Mouse (Mus musculus) ES-E14 (cell line): ENCODE data around the gene Chrm2. TPM values are rescaled to one million over a fixed set of nuclear protein-coding genes. Genes with fewer than 3 reads are reported as not detected.

Source experiments
- DNase-seq: peaks from one replicate; pipeline ENCODE4 v3.0.0-alpha.2; 2013; ENCODE audit warnings: low read depth, low spot score
- H3K27ac ChIP-seq: 2 replicates; pipeline ENCODE4 v1.5.1; 2012; ENCODE audit warnings: low read depth, mild to moderate bottlenecking, low read length, moderate library complexity, mixed read lengths; ENCODE audit not compliant: poor library complexity, insufficient read depth, severe bottlenecking
- H3K36me3 ChIP-seq: 2 replicates; pipeline ENCODE4 v1.6.1; 2012; ENCODE audit warnings: mild to moderate bottlenecking, low read length, moderate library complexity, mixed read lengths; ENCODE audit not compliant: control insufficient read depth, poor library complexity, insufficient read depth, severe bottlenecking
- H3K4me1 ChIP-seq, 2 experiments: fragments of 150-350 bp in 1 of 2; sonication (generic) in 1 of 2; 2 replicates each; pipeline ENCODE4 v1.6.1; 2012; ENCODE audit warnings: low read length in 2 of 2, mild to moderate bottlenecking in 1 of 2, mixed read lengths in 1 of 2; ENCODE audit not compliant: control insufficient read depth in 2 of 2, insufficient read depth in 2 of 2, poor library complexity in 1 of 2
- H3K4me3 ChIP-seq, 2 experiments: fragments of 150-350 bp in 1 of 2; sonication (generic) in 1 of 2; 2 replicates each; pipeline ENCODE4 v1.5.1; 2012; ENCODE audit warnings: low read length in 2 of 2, low read depth in 1 of 2, mild to moderate bottlenecking in 1 of 2, mixed read lengths in 1 of 2; ENCODE audit not compliant: insufficient read depth in 1 of 2, poor library complexity in 1 of 2, severe bottlenecking in 1 of 2
- H3K9ac ChIP-seq: 2 replicates; pipeline ENCODE4 v1.6.1; 2012; ENCODE audit warnings: low read depth, mild to moderate bottlenecking, low read length, mixed read lengths; ENCODE audit not compliant: poor library complexity, insufficient read depth, severe bottlenecking
- H3K9me3 ChIP-seq: fragments of 150-350 bp; sonication (generic); 2 replicates; pipeline ENCODE4 v1.6.1; 2012; ENCODE audit warnings: low read depth, mild to moderate bottlenecking, low read length; ENCODE audit not compliant: control insufficient read depth, insufficient read depth
- CHD2 ChIP-seq: IDR thresholded peaks from 2 replicates; pipeline ENCODE4 v1.6.1; 2014; ENCODE audit warnings: mild to moderate bottlenecking, low read depth, low read length, inconsistent platforms
- HCFC1 ChIP-seq: IDR thresholded peaks from 2 replicates; pipeline ENCODE4 v1.6.1; 2012; ENCODE audit warnings: low read length, inconsistent platforms, borderline replicate concordance; ENCODE audit not compliant: insufficient read depth
- MAFK ChIP-seq: IDR thresholded peaks from 2 replicates; pipeline ENCODE4 v1.6.1; 2014; ENCODE audit warnings: mild to moderate bottlenecking, low read depth, low read length, inconsistent platforms; ENCODE audit not compliant: insufficient read depth
- ZC3H11A ChIP-seq: IDR thresholded peaks from 2 replicates; pipeline ENCODE4 v1.6.1; 2012; ENCODE audit warnings: low read depth, mild to moderate bottlenecking, inconsistent platforms, low read length, borderline replicate concordance
- ZNF384 ChIP-seq: IDR thresholded peaks from 2 replicates; pipeline ENCODE4 v1.6.1; 2012; ENCODE audit warnings: low read depth, low read length, inconsistent platforms
- in situ Hi-C, 2 experiments: fragments of 600-800 bp; cut with MboI; formaldehyde crosslinking; loops; one replicate each; pipeline ENCODE4 v1.15.1; 2025; ENCODE audit warnings: low sequenced_read_pairs in 2 of 2, inconsistent platforms in 1 of 2; ENCODE audit not compliant: unreplicated experiment in 2 of 2
- total RNA-seq: library from RNA; depleted of rRNA; stranded (reverse); fragments of 300-350 nt; gene quantifications from 2 replicates; pipeline ENCODE4 v1.2.3, GENCODE M21; 2012; rRNA removed

The Chrm2 gene
- total RNA-seq, result not detected in 2 replicates

GRCm38 (mm10) chr6:36387612-36388400 is at the start of gene Chrm2:
Gene Chrm2 (plus strand): TSS chr6:36388084.
- no peaks in the 10 kb centered on the region; a peak in 1 of 4 replicates for H3K4me1 ChIP-seq
- no peak for DNase-seq
- H3K9me3 ChIP-seq, result no peaks in the 10 kb centered on the region
- H3K4me3 ChIP-seq, result peak within 1 kb of the TSS; percentile 3 to 33
- no peak within 1 kb of the TSS for H3K27ac ChIP-seq
- peak within 1 kb of the TSS; percentile 5; the same call in 1 of the 2 replicates for H3K9ac ChIP-seq
- in situ Hi-C loops, result loop anchor here in 1 of 2 experiments (25.0 kb wide), 1 partner anchor 1001 kb away; no protein-coding TSS in a partner anchor
- no peaks in the 10 kb centered on the region for H3K36me3 ChIP-seq
- TF ChIP-seq ZNF384 (no peak), HCFC1 (no peak), MAFK (no peak), ZC3H11A (no peak), CHD2 (no peak)

- in situ Hi-C loops, result no loop called here
- Histone ChIP-seq H3K4me3 (no peak overlapping the region), H3K36me3 (no peaks in the 10 kb centered on the region), H3K9me3 (no peaks in the 10 kb centered on the region), H3K4me1 (no peaks in the 10 kb centered on the region), H3K27ac (no peak overlapping the region), H3K9ac (no peak overlapping the region)
- no peak for DNase-seq
- TF ChIP-seq HCFC1 (no peak), MAFK (no peak), ZC3H11A (no peak), CHD2 (no peak), ZNF384 (no peak)
Observed at GRCm38 (mm10) chr6:36373983-36374382, 13.9 kb upstream of the Chrm2 start.

- DNase-seq, result no peak
- Histone ChIP-seq H3K4me1 (no peaks in the 10 kb centered on the region), H3K9me3 (no peaks in the 10 kb centered on the region), H3K36me3 (no peaks in the 10 kb centered on the region), H3K27ac (no peak overlapping the region), H3K4me3 (no peak overlapping the region), H3K9ac (no peak overlapping the region)
- in situ Hi-C loops, result loop anchor here in 1 of 2 experiments (25.0 kb wide), 1 partner anchor 991 kb away; no protein-coding TSS in a partner anchor
- TF ChIP-seq MAFK, result no peak
- TF ChIP-seq CHD2, result no peak
- no peak for TF ChIP-seq ZC3H11A
- TF ChIP-seq ZNF384, result no peak
- TF ChIP-seq HCFC1, result no peak
Observed at GRCm38 (mm10) chr6:36377936-36378335, 9.9 kb upstream of the Chrm2 start.

DNA sequence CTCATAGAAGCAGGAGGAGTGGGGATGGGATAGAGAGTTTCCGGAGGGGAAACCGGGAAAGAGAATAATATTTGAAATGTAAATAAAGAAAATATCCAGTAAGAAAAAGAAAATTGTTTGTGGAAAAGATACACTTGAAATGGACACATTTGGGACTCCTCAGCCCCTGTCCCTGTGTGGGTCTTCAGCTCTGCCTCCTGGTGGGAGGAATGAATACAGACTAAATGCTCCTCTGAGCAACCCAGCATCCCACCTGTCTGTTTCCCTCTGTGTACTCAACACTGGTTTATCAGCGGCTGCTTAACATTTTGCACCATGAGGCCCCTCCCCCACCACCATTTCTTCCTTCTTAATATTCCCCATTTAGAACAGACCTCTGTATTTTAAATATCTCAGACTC is 3.8 kb upstream of the Chrm2 start:
- no peaks in the 10 kb centered on the region; a peak in 1 of 4 replicates for H3K4me1 ChIP-seq
- H3K9ac ChIP-seq, result no peak overlapping the region
- DNase-seq, result no peak
- H3K27ac ChIP-seq, result no peak overlapping the region
- no peaks in the 10 kb centered on the region for H3K36me3 ChIP-seq
- H3K9me3 ChIP-seq, result no peaks in the 10 kb centered on the region
- in situ Hi-C loops, result loop anchor here in 1 of 2 experiments (25.0 kb wide), 1 partner anchor 997 kb away; no protein-coding TSS in a partner anchor
- H3K4me3 ChIP-seq, result no peak overlapping the region
- no peak for TF ChIP-seq ZNF384
- no peak for TF ChIP-seq HCFC1
- no peak for TF ChIP-seq ZC3H11A
- no peak for TF ChIP-seq CHD2
- TF ChIP-seq MAFK, result no peak
